Mouse (Mus musculus) ovary, adult 18-20 months (tissue): ENCODE data around the gene Abi3bp.

ENCODE experiments used
- DNase-seq: peaks from one replicate; pipeline ENCODE4 v3.0.0; 2022; ENCODE audit warnings: low spot score, mixed read lengths

Abi3bp gene

DNA sequence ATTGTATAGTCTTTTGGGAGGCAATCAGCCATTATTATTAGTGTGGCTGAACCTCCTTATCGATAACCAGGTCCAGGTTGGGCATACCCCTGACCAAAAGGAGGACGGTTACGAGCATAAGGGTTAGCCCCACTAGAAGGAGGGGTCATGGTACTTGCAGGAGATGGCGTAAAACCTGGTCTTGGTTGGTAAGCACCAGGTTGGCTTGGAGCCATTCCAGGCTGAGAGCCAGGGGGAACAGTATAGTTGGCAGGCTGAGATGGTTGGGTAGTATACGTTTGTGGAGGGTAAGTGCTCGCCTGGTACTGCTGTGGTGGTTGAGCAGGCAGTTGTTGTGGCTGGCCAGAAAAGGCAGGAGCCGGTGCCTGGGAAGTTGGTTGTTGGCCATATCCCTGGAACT, 213.0 kb downstream of the Abi3bp start:
- DNase-seq, result no peak

DNA sequence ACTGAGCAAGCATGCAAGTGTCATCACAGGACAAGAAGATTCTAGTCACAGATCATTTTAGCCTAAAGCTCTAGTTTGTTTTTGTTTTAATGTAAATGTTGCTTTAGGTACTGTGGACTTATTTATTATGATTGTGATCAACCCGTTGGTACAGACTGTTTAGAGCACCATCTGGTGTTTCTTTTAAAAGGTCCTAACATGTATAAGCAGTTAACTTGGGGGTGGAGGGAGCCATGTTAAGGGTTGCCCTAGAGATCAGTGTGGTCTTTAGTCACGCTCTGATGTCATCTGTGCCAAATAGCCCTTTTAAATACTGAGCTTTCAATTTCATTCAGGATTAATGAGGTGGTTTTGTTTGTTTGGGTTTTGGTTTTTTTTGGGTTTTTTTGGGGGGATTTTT, 218.8 kb downstream of the Abi3bp start:
- DNase-seq, result no peak

DNA sequence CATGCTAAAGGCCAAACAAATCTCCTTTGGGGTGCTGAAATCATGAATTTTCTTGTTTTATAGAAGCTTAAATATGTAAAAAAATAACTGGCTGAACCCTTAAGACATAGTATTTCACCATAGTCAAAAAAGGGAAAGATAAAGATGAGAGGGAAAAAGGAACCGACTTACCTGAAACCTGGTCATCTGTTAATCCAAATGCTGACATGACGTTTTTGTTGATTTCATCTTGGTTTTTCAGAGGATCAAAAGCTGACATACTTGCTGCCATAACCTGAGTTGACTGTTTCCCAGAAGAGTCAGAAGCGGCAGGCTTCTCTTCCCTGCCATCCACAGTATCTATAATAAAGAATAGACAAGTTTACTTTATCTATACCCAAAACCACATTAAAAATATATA, 223.2 kb downstream of the Abi3bp start:
- no peak for DNase-seq

DNA sequence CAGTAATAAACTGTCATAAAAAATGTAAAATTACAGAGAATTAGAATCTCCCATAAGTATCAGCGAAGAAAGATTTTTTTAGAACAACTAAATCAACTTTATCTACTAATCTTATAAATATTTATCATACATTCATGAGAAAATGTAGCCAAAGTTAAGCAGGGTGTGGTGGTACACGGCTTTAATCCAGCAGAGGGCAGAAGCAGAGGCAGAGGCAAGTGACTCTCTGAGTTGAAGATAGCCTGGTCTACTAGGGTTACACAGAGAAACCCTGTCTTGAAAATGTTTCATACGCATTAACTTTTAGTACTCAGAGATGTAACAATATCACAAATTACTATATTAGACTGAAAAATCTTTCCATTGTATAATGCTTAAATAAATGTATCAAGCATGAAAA, 228.1 kb downstream of the Abi3bp start:
- DNase-seq, result no peak

DNA sequence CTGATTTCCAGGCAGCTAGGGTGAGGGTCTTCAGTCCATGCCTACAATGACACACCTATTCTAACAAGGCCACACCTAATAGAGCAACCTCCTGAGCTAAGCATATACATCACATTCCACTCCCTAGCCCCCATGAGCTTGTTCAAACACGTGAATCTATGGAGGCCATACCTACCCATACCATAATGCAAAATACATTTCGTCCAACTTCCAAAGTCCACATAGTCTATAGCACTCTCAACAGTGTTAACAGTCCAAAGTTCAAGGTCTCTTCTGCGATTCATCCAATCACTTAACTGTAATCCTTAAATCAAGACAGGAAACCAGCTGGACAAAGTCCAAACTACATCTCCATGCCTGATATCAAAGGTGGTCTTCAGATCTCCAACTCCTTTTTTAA, 232.4 kb downstream of the Abi3bp start:
- DNase-seq, result no peak

DNA sequence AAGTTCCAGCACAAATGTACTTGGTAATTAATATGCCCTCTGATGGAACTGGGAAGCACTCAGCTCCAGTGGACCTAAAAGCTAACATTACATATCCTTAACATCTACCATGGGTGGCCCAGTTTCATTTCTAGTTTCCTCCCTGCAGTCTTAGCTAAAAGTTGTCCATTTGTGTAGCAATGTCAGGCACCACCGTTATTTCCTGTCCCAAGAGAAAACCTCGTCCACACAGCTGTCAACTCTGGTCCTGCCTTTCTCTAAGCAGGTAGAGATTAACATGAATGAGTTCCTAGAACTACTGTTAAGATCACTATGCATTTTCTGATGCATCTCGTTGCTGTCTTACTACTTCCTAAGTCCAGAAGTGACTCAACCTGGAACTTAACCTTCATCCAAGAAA, 237.9 kb downstream of the Abi3bp start:
- no peak for DNase-seq

DNA sequence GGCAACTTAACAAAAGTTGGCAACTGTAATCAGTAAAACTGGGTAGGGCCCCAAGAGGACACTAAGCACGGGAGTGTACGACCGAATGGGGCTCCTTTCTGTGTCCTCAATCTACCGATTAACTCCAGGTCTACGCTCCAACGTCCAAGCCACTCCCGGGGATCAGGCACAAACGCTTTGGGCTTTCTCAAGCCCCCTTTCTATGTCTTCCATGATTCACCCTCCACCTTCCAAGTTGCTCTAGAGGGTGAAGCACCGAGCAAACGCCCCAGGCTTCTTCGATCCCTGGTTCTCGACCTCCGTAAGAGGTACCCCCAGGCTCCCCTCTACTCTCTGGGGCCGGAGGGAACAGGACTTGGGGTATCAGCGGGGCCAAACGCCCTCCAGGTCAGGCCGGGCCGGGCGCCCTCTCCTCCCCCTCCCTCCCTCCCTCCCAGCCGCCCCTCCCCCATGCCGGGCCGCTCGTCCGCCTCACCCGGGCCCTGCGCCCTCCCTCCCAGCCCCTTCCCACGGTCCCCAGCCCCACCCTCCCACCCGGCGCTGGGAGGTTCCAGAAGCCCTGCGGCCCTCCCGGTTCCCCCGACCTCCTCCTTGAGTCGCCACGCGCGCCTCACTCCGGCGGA, 239.0 kb downstream of the Abi3bp start:
- no peak for DNase-seq

DNA sequence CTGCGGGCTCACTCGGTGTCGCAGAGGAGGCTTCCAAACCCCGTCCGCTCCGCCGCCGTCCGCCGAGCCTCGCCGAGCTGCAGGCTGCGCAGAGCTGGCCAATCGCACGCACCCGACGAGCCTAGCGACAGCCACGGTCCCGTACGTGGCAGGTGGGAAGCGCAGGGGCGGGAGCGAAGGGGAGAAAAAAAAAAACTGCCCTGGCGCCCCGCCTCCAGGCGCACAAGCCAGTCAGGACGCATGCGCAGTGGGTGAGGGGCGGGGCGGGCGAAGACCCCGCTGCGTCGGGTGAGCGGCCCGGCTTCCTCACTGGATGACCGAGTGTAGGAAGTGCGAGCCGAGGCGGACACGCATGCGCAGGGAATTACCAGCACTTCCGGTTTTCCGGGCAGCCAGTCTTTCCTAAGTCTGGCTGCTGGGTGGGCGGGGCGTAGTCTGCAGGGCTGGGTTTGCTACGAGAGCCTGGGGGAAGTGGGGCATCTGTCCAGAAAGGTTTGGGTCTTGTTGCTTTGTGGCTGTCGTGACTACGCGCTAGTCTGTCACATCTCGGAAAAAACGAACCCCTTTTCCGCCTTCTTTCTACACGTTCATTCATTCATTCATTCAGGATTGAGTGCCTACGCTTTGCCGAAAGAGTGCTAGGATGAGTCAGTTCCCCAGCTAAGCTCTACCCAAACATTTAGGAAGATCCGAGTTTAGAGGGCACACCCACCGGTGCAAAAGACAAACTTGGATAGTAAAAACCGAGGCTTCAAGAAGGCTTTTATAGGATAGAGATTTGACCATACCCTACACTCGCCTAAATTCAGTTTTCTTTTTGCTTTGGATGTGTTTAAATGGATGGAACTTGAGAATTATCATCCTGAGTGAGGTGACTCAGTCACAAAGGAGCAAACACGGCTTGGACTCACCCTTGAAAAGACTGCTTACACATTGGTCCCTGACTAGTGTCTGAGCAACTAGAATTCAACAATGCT, 239.8 kb downstream of the Abi3bp start, which contains the start of gene Tfg:
Tfg (minus strand) TSS at position 227 of the 977 bp plus-strand sequence.
- DNase-seq, result peak; percentile 99

DNA sequence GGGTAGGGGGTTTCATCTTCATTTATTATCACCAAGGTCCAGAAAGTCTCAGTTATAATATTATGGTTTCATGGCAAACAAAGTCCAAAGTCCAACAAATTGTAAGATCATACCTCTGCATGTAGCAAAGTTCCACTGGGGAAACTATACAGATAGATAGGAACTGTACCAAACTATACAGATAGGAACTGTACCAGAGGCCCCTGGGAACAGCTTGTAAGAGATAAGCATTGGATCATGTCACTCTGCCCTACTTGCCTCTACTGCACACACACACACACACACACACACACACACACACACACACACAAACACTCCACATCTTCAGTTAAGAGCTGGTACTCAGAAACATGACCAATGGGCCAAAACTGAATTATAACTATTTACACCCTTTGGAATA, 241.4 kb downstream of the Abi3bp start:
- no peak for DNase-seq

DNA sequence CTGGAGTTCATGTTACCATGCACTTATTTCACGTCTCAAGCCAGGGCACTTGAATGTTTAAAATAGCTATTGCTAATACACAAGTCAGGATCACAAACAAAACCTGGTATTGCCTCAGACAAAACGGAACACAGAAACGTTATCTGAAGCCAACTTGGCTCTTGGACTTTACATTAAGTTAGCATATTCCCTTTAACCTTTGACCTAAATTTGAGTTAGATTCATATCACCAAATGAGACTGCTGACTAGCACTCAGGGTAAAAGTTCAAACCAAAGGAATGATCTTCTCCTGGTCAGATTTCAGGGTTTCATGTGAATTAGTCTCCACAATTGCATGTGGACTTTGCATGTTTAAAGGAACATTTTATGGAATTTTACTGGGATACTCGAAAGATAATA, 244.7 kb downstream of the Abi3bp start:
- no peak for DNase-seq

DNA sequence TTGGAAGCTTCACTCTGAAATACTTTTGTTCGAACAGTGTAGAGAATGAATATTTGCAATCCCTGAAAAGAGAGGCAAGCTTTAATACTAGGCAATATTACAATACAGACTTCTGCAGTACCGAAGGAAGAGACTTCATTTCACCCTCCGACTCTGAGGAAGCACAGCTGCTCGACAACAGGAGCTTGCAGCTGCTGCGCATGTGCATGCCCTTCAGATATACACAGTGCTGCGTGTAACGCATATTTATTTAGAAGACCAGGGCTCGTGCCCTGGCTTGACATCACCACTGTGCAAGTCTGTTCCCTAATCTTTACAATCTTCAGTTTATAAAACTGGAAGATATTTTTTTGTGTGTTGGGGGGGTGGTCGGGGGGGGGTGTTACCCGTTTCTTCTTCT, 247.2 kb downstream of the Abi3bp start:
- no peak for DNase-seq

DNA sequence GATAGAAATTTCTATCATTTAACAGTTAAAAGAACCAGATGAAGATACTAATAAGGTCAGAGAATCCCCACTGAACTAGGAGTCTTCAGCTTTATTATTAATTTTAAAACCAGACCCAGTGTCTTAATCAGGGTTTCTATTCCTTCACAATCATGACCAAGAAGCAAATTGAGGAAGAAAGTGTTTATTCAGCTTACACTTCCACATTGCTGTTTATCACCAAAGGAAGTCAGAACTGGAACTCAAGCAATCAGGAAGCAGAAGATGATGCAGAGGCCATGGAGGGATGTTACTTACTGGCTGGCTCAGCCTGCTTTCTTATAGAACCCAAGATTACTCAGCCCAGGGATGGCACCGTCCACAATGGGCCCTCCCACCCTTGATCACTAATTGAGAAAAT, 251.4 kb downstream of the Abi3bp start:
- DNase-seq, result no peak
